Mouse (Mus musculus): ENCODE data around the gene Rpl32. TPM values are rescaled to one million over a fixed set of nuclear protein-coding genes. Genes with fewer than 3 reads are reported as not detected.

Gene Rpl32
- polyA plus RNA-seq, 1 experiment from 2014 or later = 1,977 TPM

DNA sequence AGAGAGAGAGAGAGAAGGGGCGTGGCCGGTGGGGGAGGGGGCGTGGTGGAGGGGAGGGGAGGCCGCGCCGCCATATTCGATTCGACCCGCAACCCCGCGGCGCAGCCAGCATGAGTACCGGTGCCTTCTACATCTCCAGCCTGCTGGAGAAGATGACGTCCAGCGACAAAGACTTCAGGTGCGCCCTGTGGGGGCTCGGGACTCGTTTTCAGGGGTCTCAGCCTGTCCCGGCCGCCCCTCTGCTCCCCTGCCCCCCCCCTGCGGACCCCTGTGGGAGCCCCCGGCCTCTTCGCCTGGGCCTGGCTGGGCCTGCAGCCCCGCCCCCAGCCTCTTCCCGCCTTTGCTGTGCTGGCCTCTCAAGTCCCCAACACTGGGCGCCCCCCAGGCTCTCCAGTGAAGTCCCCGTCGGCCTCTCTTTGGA is 34.0 kb downstream of the Rpl32 start, which contains the start of gene Cand2:
Gene Cand2, plus strand, starts transcription at position 38 of the 421 bp plus-strand sequence.
- Histone ChIP-seq H3K9me3 (no peaks in the 10 kb centered on the region), H3K27ac (peak within 1 kb of the TSS; percentile 88), H3K36me3 (peaks cover 11% of the 10 kb centered on the region; the same call in 1 of the 2 replicates), H3K4me2 (replicated peaks) (peak within 1 kb of the TSS; percentile 92), H3K27me3 (no peaks in the 10 kb centered on the region), H3K4me1 (peaks cover 24% of the 10 kb centered on the region), H3K9ac (peak within 1 kb of the TSS; percentile 83), H3K4me3 (peak within 1 kb of the TSS; percentile 86)
- 0% methylated on average over 22 of the region's 28 CpGs for WGBS
- peak; percentile 81 for ATAC-seq (ENCODE audit: insufficient number of reproducible peaks, insufficient read depth, low FRiP score, low TSS enrichment)

GRCm38 (mm10) chr6:115773966-115774413 is 34.6 kb downstream of the Rpl32 start:
- ATAC-seq (ENCODE audit: insufficient number of reproducible peaks, insufficient read depth, low FRiP score, low TSS enrichment) = peak; percentile 82; the same call in 1 of the 2 replicates
- peaks cover 24% of the 10 kb centered on the region for H3K4me1 ChIP-seq

DNA sequence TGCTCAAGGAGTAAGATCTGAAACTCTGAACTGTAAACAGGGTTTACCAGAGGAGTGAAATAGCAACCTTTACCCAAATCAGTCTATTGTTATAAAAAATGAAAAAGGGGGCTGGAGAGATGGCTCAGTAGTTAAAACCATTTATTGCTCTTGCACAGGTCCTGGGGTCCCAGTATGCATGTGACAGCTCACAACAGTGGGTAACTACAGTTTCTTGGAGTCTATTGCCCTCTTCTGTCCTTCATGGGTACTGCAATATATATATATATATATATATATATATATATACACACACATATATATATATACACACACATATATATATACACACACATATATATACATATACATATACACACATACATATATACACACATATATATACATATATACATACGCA is 35.9 kb downstream of the Rpl32 start:
- WGBS = 100% methylated on average over 1 of the region's 1 CpGs
- Histone ChIP-seq H3K27me3 (no peaks in the 10 kb centered on the region), H3K36me3 (no peaks in the 10 kb centered on the region), H3K4me1 (peaks cover 24% of the 10 kb centered on the region), H3K27ac (no peak overlapping the region), H3K4me3 (no peak overlapping the region), H3K4me2 (replicated peaks) (no peak overlapping the region), H3K9me3 (no peaks in the 10 kb centered on the region), H3K9ac (no peak overlapping the region)
- ATAC-seq (ENCODE audit: insufficient number of reproducible peaks, insufficient read depth, low FRiP score, low TSS enrichment) = no peak

More at GRCm38 (mm10) chr6:115773966-115774413, 34.6 kb downstream of the Rpl32 start:
- H3K27ac ChIP-seq = peak overlapping the region; percentile 69
- peak overlapping the region; percentile 86 for H3K4me3 ChIP-seq
- H3K27me3 ChIP-seq = no peaks in the 10 kb centered on the region
- H3K9me3 ChIP-seq = no peaks in the 10 kb centered on the region
- H3K36me3 ChIP-seq = peaks cover 7% of the 10 kb centered on the region; the same call in 1 of the 2 replicates
- WGBS = 1% methylated on average over 14 of the region's 14 CpGs
- peak overlapping the region; percentile 53 for H3K9ac ChIP-seq
- H3K4me2 ChIP-seq (replicated peaks) = peak overlapping the region; percentile 92

- WGBS = 75% methylated on average over 6 of the region's 6 CpGs
- no peak for ATAC-seq (ENCODE audit: insufficient number of reproducible peaks, insufficient read depth, low FRiP score, low TSS enrichment)
Measured at GRCm38 (mm10) chr6:115772201-115772600, 36.3 kb downstream of the Rpl32 start.

GRCm38 (mm10) chr6:115770852-115771251 is 37.7 kb downstream of the Rpl32 start:
- H3K36me3 ChIP-seq = no peaks in the 10 kb centered on the region

More at GRCm38 (mm10) chr6:115772201-115772600, 36.3 kb downstream of the Rpl32 start:
- Histone ChIP-seq H3K4me3 (no peak overlapping the region), H3K36me3 (no peaks in the 10 kb centered on the region), H3K27ac (no peak overlapping the region), H3K27me3 (no peaks in the 10 kb centered on the region), H3K4me2 (replicated peaks) (no peak overlapping the region), H3K9me3 (no peaks in the 10 kb centered on the region), H3K4me1 (peaks cover 24% of the 10 kb centered on the region), H3K9ac (no peak overlapping the region)

DNA sequence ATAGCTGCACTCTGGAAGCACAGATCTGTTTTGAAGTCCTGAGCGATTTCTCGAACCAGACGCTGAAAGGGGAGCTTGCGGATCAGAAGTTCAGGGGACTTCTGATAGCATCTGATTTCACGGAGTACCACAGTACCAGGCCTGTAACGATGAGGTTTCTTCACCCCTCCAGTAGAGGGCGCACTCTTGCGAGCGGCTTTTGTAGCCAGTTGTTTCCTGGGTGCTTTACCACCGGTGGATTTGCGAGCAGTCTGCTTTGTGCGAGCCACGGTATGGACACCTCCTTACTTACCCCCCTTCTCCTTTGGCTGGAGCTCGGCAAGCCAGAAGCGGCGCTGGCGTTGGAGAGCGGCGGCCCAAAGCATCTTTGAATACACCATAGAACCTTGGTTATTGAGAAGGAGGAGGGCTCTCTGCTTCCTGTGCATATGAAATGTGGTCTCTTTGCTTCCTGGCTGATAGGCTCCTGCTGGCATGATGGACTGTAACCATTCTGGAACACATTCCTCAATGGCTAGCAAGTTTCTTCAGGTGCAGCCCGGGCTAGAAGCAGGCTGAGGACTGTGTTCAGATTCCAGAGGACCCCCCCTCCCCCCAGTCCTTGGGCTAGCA is 38.4 kb downstream of the Rpl32 start:
- no peak overlapping the region for H3K4me3 ChIP-seq
- H3K9me3 ChIP-seq = no peaks in the 10 kb centered on the region
- H3K27ac ChIP-seq = no peak overlapping the region
- H3K9ac ChIP-seq = no peak overlapping the region
- peaks cover 5% of the 10 kb centered on the region; the same call in 1 of the 2 replicates for H3K4me1 ChIP-seq
- no peaks in the 10 kb centered on the region for H3K36me3 ChIP-seq
- whole genome bisulfite sequencing = 81% methylated on average over 20 of the region's 20 CpGs
- ATAC-seq (ENCODE audit: insufficient number of reproducible peaks, insufficient read depth, low FRiP score, low TSS enrichment) = no peak
- no peaks in the 10 kb centered on the region for H3K27me3 ChIP-seq
- H3K4me2 ChIP-seq (replicated peaks) = no peak overlapping the region

More at GRCm38 (mm10) chr6:115770852-115771251, 37.7 kb downstream of the Rpl32 start:
- no peak overlapping the region for H3K4me3 ChIP-seq
- no peaks in the 10 kb centered on the region for H3K27me3 ChIP-seq
- H3K9ac ChIP-seq = no peak overlapping the region
- WGBS = 58% methylated on average over 4 of the region's 4 CpGs
- H3K9me3 ChIP-seq = no peaks in the 10 kb centered on the region
- no peak overlapping the region for H3K27ac ChIP-seq
- no peak overlapping the region for H3K4me2 ChIP-seq (replicated peaks)
- H3K4me1 ChIP-seq = peaks cover 11% of the 10 kb centered on the region
- no peak for ATAC-seq (ENCODE audit: insufficient number of reproducible peaks, insufficient read depth, low FRiP score, low TSS enrichment)

GRCm38 (mm10) chr6:115768207-115768606 is 40.3 kb downstream of the Rpl32 start:
- no peak overlapping the region for H3K27ac ChIP-seq
- WGBS = 82% methylated on average over 4 of the region's 4 CpGs
- no peak overlapping the region for H3K4me2 ChIP-seq (replicated peaks)
- H3K4me3 ChIP-seq = no peak overlapping the region
- H3K4me1 ChIP-seq = peaks cover 8% of the 10 kb centered on the region; the same call in 1 of the 2 replicates
- H3K36me3 ChIP-seq = no peaks in the 10 kb centered on the region
- no peak overlapping the region for H3K9ac ChIP-seq
- no peaks in the 10 kb centered on the region for H3K9me3 ChIP-seq
- ATAC-seq (ENCODE audit: insufficient number of reproducible peaks, insufficient read depth, low FRiP score, low TSS enrichment) = no peak
- H3K27me3 ChIP-seq = no peaks in the 10 kb centered on the region

DNA sequence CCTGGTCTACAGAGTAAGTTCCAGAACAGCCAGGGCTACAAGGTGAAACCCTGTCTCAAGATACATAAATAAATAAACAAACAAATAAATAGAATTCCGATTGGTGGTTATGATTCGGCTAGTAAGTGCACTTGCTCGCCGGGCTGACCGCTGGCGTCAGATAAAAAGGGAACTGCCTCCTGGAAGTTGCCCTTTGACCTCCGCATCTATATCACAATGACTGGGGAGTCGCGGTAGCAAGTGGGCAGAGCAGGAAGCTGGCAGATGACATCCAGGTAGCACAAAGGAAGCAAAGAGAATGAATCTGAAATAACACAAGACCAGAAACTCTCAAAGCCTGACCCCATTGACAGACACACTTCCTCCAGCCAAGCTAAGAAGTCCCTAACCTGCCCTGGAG is 41.2 kb downstream of the Rpl32 start:
- ATAC-seq (ENCODE audit: insufficient number of reproducible peaks, insufficient read depth, low FRiP score, low TSS enrichment) = no peak
- Histone ChIP-seq H3K4me2 (replicated peaks) (no peak overlapping the region), H3K4me3 (no peak overlapping the region), H3K36me3 (no peaks in the 10 kb centered on the region), H3K9me3 (no peaks in the 10 kb centered on the region), H3K4me1 (peaks cover 13% of the 10 kb centered on the region), H3K9ac (no peak overlapping the region), H3K27ac (no peak overlapping the region), H3K27me3 (no peaks in the 10 kb centered on the region)
- 46% methylated on average over 9 of the region's 9 CpGs for WGBS

- 4% methylated on average over 7 of the region's 7 CpGs for WGBS
- peak; percentile 88 for ATAC-seq (ENCODE audit: insufficient number of reproducible peaks, insufficient read depth, low FRiP score, low TSS enrichment)
- Histone ChIP-seq H3K27me3 (no peaks in the 10 kb centered on the region), H3K4me1 (peaks cover 26% of the 10 kb centered on the region), H3K4me2 (replicated peaks) (peak overlapping the region; percentile 23), H3K4me3 (no peak overlapping the region), H3K36me3 (no peaks in the 10 kb centered on the region), H3K27ac (peak overlapping the region; percentile 92), H3K9ac (no peak overlapping the region), H3K9me3 (no peaks in the 10 kb centered on the region)
Measured at GRCm38 (mm10) chr6:115764179-115764578, 44.4 kb downstream of the Rpl32 start.

DNA sequence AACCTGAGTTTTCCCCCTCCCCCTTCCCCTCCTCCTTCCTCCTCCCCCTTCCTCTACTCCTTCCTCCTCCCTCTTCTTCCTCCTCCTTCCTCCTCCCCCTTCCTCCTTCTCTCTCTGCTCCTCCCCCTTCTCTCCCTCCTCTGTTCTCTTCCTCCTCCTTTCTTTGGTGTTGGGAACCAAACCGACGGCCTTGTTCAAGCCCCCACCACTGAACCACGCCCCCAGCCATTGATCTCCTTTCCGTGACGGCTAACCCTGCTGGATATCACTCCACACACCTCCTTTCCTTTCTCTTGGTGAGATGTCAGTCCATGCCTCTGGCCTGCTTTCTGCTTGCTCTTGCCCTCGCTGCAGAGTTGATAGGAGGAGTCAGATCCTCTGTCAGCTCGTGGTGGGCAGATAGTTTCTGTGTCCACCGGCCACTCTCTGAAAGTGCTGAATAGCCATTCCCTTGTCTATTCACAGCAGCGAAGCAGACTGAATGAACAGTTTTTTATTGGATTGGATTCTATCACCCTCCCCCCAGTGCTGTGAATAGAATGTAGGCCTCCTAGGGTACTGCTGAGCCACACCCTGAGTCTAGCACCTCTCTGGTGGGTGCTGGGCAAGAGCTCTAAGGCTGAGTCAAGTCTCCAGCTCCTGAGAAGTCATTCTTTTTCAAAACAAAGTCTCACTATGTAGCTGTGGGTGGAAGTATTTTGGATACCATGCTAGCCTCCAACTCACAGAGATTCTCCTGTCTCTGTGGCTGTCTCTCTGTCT is 46.4 kb downstream of the Rpl32 start, which contains the start of gene Tmem40:
Gene Tmem40, minus strand, starts transcription at position 416 of the 762 bp plus-strand sequence.
- H3K36me3 ChIP-seq = no peaks in the 10 kb centered on the region
- H3K27ac ChIP-seq = peak within 1 kb of the TSS; percentile 92; the same call in 1 of the 2 replicates
- peaks cover 26% of the 10 kb centered on the region for H3K4me1 ChIP-seq
- no peaks in the 10 kb centered on the region for H3K27me3 ChIP-seq
- no peak for ATAC-seq (ENCODE audit: insufficient number of reproducible peaks, insufficient read depth, low FRiP score, low TSS enrichment)
- H3K9ac ChIP-seq = no peak within 1 kb of the TSS
- no peak within 1 kb of the TSS for H3K4me3 ChIP-seq
- no peaks in the 10 kb centered on the region for H3K9me3 ChIP-seq
- H3K4me2 ChIP-seq (replicated peaks) = peak within 1 kb of the TSS; percentile 29
- WGBS = 5% methylated on average over 9 of the region's 9 CpGs

DNA sequence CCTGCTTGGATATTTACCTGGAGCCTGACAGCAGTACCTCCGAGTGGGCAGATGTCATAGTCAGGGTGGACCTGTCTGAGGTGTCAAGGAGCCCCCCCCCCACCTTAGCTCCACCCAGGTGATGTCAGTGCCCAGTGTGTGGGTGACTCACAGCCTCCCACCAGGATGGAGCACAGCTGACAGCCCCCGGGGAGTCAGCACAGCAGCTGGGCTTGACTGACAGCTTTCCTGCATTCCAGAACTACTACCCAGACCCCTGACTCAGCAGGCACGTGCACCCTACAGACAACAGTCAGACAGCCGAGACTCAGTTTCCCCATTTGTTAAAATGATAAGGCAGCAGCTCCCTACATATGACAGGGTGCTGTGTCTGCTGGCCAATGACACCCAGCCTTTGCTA is 47.6 kb downstream of the Rpl32 start:
- H3K4me3 ChIP-seq = no peak overlapping the region
- no peaks in the 10 kb centered on the region for H3K27me3 ChIP-seq
- H3K4me1 ChIP-seq = peaks cover 26% of the 10 kb centered on the region
- H3K9me3 ChIP-seq = no peaks in the 10 kb centered on the region
- no peak overlapping the region for H3K9ac ChIP-seq
- no peaks in the 10 kb centered on the region for H3K36me3 ChIP-seq
- no peak overlapping the region for H3K27ac ChIP-seq
- no peak overlapping the region for H3K4me2 ChIP-seq (replicated peaks)
- ATAC-seq (ENCODE audit: insufficient number of reproducible peaks, insufficient read depth, low FRiP score, low TSS enrichment) = no peak
- WGBS = 54% methylated on average over 4 of the region's 4 CpGs
